Mouse (Mus musculus) layer of hippocampus, postnatal 25 days (tissue): Measurements from ENCODE around the gene Gm7954. TPM values are rescaled to one million over a fixed set of nuclear protein-coding genes. Genes with fewer than 3 reads are reported as not detected.
"Not testable (repeated sequence)": the region's sequence is repeated elsewhere in the genome, so short reads cannot be mapped to it uniquely, and the experiment has no call there.

Experiments
- DNase-seq, 2 experiments: peaks; one replicate each; pipeline ENCODE4 v3.0.0; 2022; ENCODE audit warnings: mixed read lengths in 2 of 2, low spot score in 1 of 2; ENCODE audit errors: extremely low spot score in 1 of 2
- total RNA-seq, 2 experiments: library from RNA; stranded (reverse); gene quantifications; 2 replicates each; pipeline ENCODE4 v1.2.3; 2021

Gene Gm7954
- not detected for total RNA-seq

GRCm38 (mm10) chr14:41453418-41453817 lies at the start of gene Gm7954:
Gene Gm7954, minus strand, starts transcription at chr14:41453518.
- DNase-seq = not testable (repeated sequence)

DNA sequence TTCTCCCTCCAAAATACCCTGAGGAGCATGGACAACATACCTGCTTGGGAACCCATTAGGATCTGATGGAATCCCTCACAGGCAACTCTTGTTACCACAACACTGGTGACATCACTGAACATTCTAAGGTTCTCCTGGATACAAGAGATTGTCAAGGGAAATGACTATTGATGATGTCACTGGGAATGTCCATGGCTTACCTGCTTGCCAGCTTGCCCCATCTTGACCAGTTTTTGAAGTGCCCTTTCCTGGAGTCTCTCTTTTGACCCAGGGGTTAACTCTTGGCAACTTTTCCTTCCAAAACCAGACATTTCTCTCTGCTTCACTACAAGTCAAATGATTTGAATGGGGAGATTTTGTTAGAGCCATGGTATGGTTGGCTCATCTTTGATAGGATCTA lies 36.1 kb upstream of the Gm7954 start, which contains the start of gene Gm3486:
Gm3486 (minus strand) TSS at position 101 of the 400 bp plus-strand sequence.
- DNase-seq = not testable (repeated sequence)

- DNase-seq = peak in 1 of 2 experiments; percentile 7
Measured at GRCm38 (mm10) chr14:41425393-41426075, 27.8 kb downstream of the Gm7954 start.

DNA sequence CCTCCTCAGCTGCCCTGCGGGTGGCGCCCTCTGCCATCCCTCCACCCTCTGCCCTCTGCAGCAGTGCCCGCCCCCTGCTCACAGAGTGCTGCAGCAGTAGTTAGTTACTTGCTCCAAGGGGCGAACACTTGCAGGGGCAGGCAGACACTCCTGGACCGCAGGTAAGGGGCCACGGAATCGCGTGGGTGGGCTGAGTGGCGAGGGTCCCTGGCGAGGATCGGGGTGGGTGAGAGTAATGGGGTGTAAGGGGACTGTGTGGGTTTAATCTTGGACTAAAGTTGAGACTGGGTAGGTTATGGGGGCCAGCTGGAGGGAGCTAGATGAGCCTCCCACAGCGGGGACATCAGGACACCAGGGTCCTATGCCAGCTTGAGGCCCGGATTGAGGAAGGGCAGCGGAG lies 28.6 kb downstream of the Gm7954 start:
- DNase-seq = not testable (repeated sequence)

DNA sequence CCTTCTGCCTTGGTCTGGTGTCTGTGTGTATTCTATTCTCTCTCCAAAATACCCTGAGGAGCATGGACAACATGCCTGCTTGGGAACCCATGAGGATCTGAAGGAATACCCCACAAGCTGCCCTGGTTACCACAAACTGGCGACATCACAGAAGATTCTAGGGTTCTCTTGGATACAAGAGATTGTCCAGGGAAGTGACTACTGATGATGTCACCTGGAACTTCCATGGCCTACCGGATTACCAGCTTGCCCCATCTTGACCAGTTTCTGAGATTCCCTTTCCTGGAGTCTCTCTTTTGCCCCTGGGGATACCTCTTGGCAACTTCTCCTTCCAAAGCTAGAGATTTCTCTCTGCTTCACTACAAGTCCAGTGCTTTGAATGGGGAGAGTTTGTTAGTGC lies 45.1 kb downstream of the Gm7954 start, which contains the start of gene Gm6482:
Gm6482 (minus strand) TSS at position 101 of the 400 bp plus-strand sequence.
- DNase-seq = not testable (repeated sequence)

Other genes starting within 250 kb of the Gm7954 start
- not detected for gene Gm2832, start 174.7 kb downstream of the Gm7954 start, total RNA-seq
- not detected for gene Gm5798, start 104.9 kb downstream of the Gm7954 start, total RNA-seq
- not detected for gene Gm7945, start 67.1 kb downstream of the Gm7954 start, total RNA-seq
- not detected for gene Gm6482, start 45.2 kb downstream of the Gm7954 start, total RNA-seq
- gene Gm3486, start 36.0 kb upstream of the Gm7954 start, total RNA-seq = under 1 TPM in 1 of 2 experiments, not detected in 1; 0.47 TPM
- gene Gm7970, start 102.1 kb upstream of the Gm7954 start, total RNA-seq = not detected
- under 1 TPM in 1 of 2 experiments, not detected in 1; 0.25 TPM for gene 1700049E17Rik2, start 119.7 kb upstream of the Gm7954 start, total RNA-seq
- gene Gm3072, start 171.1 kb upstream of the Gm7954 start, total RNA-seq = not detected
- gene Gm3676, start 193.0 kb upstream of the Gm7954 start, total RNA-seq = not detected
- not detected for gene Gm8068, start 248.4 kb upstream of the Gm7954 start, total RNA-seq